Comparison of ENCODE assay signal across 11 mouse cellular contexts in the genomic region with DNA sequence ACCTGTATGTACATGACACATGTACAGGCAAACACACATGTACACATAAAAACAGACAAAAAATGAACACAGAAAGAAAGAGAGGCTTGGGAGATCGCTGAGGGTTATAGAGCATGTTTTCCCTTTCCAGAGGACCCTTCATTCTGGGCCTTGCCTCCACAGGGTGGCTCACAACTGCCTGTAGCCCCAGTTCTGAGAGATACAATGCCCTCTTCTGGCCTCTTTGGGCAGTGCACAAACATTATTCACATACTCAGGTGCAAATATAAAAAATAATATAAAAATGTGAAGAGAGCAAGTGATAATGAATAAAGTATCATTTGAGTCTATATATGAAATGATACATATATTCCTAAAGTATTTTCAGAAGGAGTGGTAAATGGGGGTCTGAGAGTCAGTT. TPM values are rescaled to one million over a fixed set of nuclear protein-coding genes. Genes with fewer than 3 reads are reported as not detected.
DNase-seq lines count a peak whose midpoint lies in the region; ATAC-seq and TF ChIP-seq lines count a peak whose summit lies in the region.
"Had no signal": no experiment of that assay in that cellular context is flagged by ENCODE, and none has a peak within 500 bp of the region (broad histone marks: within the 10 kb centered on the region; RNA-seq: fewer than 3 reads in every experiment).

No protein-coding gene starts in this region.

- no peak overlapping the region for H3K27ac ChIP-seq in gastrocnemius, adult 2 months
- no peak overlapping the region for H3K27ac ChIP-seq in liver, postnatal 0 days (ENCODE audit: low read depth)
- no peak overlapping the region for H3K27ac ChIP-seq in liver, embryonic 12.5 days
- H3K27ac ChIP-seq: embryonic facial prominence, embryonic 12.5 days; limb, embryonic 15.5 days had no signal

- H3K36me3 ChIP-seq in liver, postnatal 0 days (replicated peaks; ENCODE audit: insufficient read depth, low read length) = no peaks in the 10 kb centered on the region
- no peaks in the 10 kb centered on the region for H3K36me3 ChIP-seq in liver, embryonic 12.5 days
- H3K36me3 ChIP-seq in E14TG2a.4 (ENCODE audit: insufficient read depth, low read length) = no peaks in the 10 kb centered on the region
- H3K36me3 ChIP-seq: embryonic facial prominence, embryonic 12.5 days; G1E; limb, embryonic 15.5 days had no signal

- no peak overlapping the region for H3K4me2 ChIP-seq in liver, postnatal 0 days (ENCODE audit: low read depth, low read length)
- H3K4me2 ChIP-seq in liver, embryonic 12.5 days = no peak overlapping the region
- H3K4me2 ChIP-seq: embryonic facial prominence, embryonic 12.5 days; limb, embryonic 15.5 days had no signal

- TF ChIP-seq CTCF in gastrocnemius, adult 2 months (IDR thresholded peaks at IDR 0.05) = peak; percentile 35
- TF ChIP-seq CTCF in liver, postnatal 0 days (IDR thresholded peaks at IDR 0.05; ENCODE audit: low read depth) = peak; percentile 46
- TF ChIP-seq CTCF in E14TG2a.4 (conservative IDR thresholded peaks at IDR 0.05; ENCODE audit: low read length) = peak; percentile 78

- intact Hi-C loops in gastrocnemius, adult 2 months (cut with DNase I) = loop anchor here (5.0 kb wide), 2 partner anchors 98 to 138 kb away; a partner anchor contains a TSS

- TF ChIP-seq EP300 in liver, postnatal 0 days (IDR thresholded peaks at IDR 0.05; ENCODE audit: low read depth) = no peak

- H3K4me1 ChIP-seq in liver, postnatal 0 days (ENCODE audit: insufficient read depth) = no peaks in the 10 kb centered on the region
- H3K4me1 ChIP-seq in liver, embryonic 12.5 days = peaks cover 7% of the 10 kb centered on the region
- H3K4me1 ChIP-seq in E14TG2a.4 (replicated peaks; ENCODE audit: low read depth, low read length) = peaks cover 29% of the 10 kb centered on the region
- H3K4me1 ChIP-seq: embryonic facial prominence, embryonic 12.5 days; limb, embryonic 15.5 days had no signal

- no peak for DNase-seq in gastrocnemius, adult 2 months
- no peak for DNase-seq in gastrocnemius, adult 8-10 months (ENCODE audit: low spot score in 2 of 2)
- DNase-seq in liver, postnatal 0 days = no peak
- no peak for DNase-seq in cerebellum, adult 11 months

- 64% methylated on average over 1 of the region's 1 CpGs for WGBS in liver, postnatal 0 days (ENCODE audit: insufficient replicate concordance)
- 57% methylated on average over 1 of the region's 1 CpGs for WGBS in liver, embryonic 12.5 days (ENCODE audit: insufficient replicate concordance)

- no peak overlapping the region for H3K4me3 ChIP-seq in gastrocnemius, adult 2 months
- no peak overlapping the region for H3K4me3 ChIP-seq in liver, postnatal 0 days (ENCODE audit: low read depth, low read length)
- H3K4me3 ChIP-seq in liver, embryonic 12.5 days = no peak overlapping the region
- H3K4me3 ChIP-seq in E14TG2a.4 (replicated peaks; ENCODE audit: low read length) = no peak overlapping the region
- H3K4me3 ChIP-seq: embryonic facial prominence, embryonic 12.5 days; limb, embryonic 15.5 days had no signal

- H3K27me3 ChIP-seq in liver, postnatal 0 days (ENCODE audit: insufficient read depth, low read length) = no peaks in the 10 kb centered on the region
- H3K27me3 ChIP-seq in liver, embryonic 12.5 days (replicated peaks) = no peaks in the 10 kb centered on the region
- H3K27me3 ChIP-seq in E14TG2a.4 (ENCODE audit: insufficient read depth, low read length) = no peaks in the 10 kb centered on the region
- H3K27me3 ChIP-seq: embryonic facial prominence, embryonic 12.5 days; limb, embryonic 15.5 days had no signal

- no peak overlapping the region for H3K9ac ChIP-seq in liver, postnatal 0 days (replicated peaks)
- no peak overlapping the region for H3K9ac ChIP-seq in liver, embryonic 12.5 days
- H3K9ac ChIP-seq: embryonic facial prominence, embryonic 12.5 days; limb, embryonic 15.5 days had no signal

- no peaks in the 10 kb centered on the region for H3K9me3 ChIP-seq in liver, postnatal 0 days (ENCODE audit: low read length)
- H3K9me3 ChIP-seq in liver, embryonic 12.5 days (replicated peaks) = no peaks in the 10 kb centered on the region
- H3K9me3 ChIP-seq in E14TG2a.4 (ENCODE audit: low read length) = no peaks in the 10 kb centered on the region
- H3K9me3 ChIP-seq: embryonic facial prominence, embryonic 12.5 days; G1E; limb, embryonic 15.5 days had no signal

- ATAC-seq in liver, postnatal 0 days = no peak
- ATAC-seq in liver, embryonic 12.5 days = no peak
- ATAC-seq in granulocyte monocyte progenitor cell, adult 5-6 weeks (replicated peaks; ENCODE audit: poor library complexity, severe bottlenecking) = 0 out of 2 replicates have a peak, but pooled peaks have one; percentile 45
- ATAC-seq in megakaryocyte-erythroid progenitor cell, adult 5-6 weeks (replicated peaks; ENCODE audit: low FRiP score, low TSS enrichment, poor library complexity, severe bottlenecking) = no peak

RNA-seq across cellular contexts. Expression of a gene that starts 6.5 kb away (rescaled TPM):
- total RNA-seq in gastrocnemius, adult 2 months (2021) = 10 to 100 TPM in 1 of 2 experiments, 1 to 10 TPM in 1; 7.9 to 10.3 TPM
- total RNA-seq in gastrocnemius, adult 8-10 months (2022) = 10 to 100 TPM; 10.8 to 14.9 (median 11.9) TPM
- polyA plus RNA-seq in liver, postnatal 0 days (2015; fragmentation: Nextera tagmentation; extraction: Ambion mirVana) = 104 and 109 TPM in 2 replicates
- 269 and 280 TPM in 2 replicates for polyA plus RNA-seq in liver, embryonic 12.5 days (2016; fragmentation: Nextera tagmentation; extraction: Ambion mirVana)
- total RNA-seq in granulocyte monocyte progenitor cell, adult 5-6 weeks (2014; fragmentation: Nextera tagmentation) = 233 and 243 TPM in 2 replicates
- total RNA-seq in granulocyte monocyte progenitor cell, adult 5-6 weeks (2017) = 318 and 327 TPM in 2 replicates
- total RNA-seq in megakaryocyte-erythroid progenitor cell, adult 5-6 weeks (2014; fragmentation: Nextera tagmentation) = 229 and 292 TPM in 2 replicates
- 334 and 389 TPM in 2 replicates for total RNA-seq in megakaryocyte-erythroid progenitor cell, adult 5-6 weeks (2017)

RNA-seq across cellular contexts. Expression of a gene that starts 21.5 kb away (rescaled TPM):
- total RNA-seq in gastrocnemius, adult 2 months (2021) = 10 to 100 TPM; 52.8 to 55.7 TPM
- total RNA-seq in gastrocnemius, adult 8-10 months (2022) = 10 to 100 TPM; 59.2 to 62.4 (median 60.6) TPM
- polyA plus RNA-seq in liver, postnatal 0 days (2015; fragmentation: Nextera tagmentation; extraction: Ambion mirVana) = 27.5 and 28.9 TPM in 2 replicates
- 41.2 and 43.8 TPM in 2 replicates for polyA plus RNA-seq in liver, embryonic 12.5 days (2016; fragmentation: Nextera tagmentation; extraction: Ambion mirVana)
- 24.8 and 45.6 TPM in 2 replicates for total RNA-seq in granulocyte monocyte progenitor cell, adult 5-6 weeks (2014; fragmentation: Nextera tagmentation)
- 55.0 and 56.5 TPM in 2 replicates for total RNA-seq in granulocyte monocyte progenitor cell, adult 5-6 weeks (2017)
- total RNA-seq in megakaryocyte-erythroid progenitor cell, adult 5-6 weeks (2014; fragmentation: Nextera tagmentation) = 12.6 and 17.5 TPM in 2 replicates
- 27.9 and 29.5 TPM in 2 replicates for total RNA-seq in megakaryocyte-erythroid progenitor cell, adult 5-6 weeks (2017)

RNA-seq across cellular contexts. Expression of a gene that starts 39.9 kb away (rescaled TPM):
- 1 to 10 TPM; 1.3 to 1.9 TPM for total RNA-seq in gastrocnemius, adult 2 months (2021)
- 1 to 10 TPM; 1.5 to 3.6 (median 2.6) TPM for total RNA-seq in gastrocnemius, adult 8-10 months (2022)
- 0.61 and 0.84 TPM in 2 replicates for polyA plus RNA-seq in liver, postnatal 0 days (2015; fragmentation: Nextera tagmentation; extraction: Ambion mirVana)
- 1.5 and 2.0 TPM in 2 replicates for polyA plus RNA-seq in liver, embryonic 12.5 days (2016; fragmentation: Nextera tagmentation; extraction: Ambion mirVana)
- 1.6 TPM in 1 of 2 replicates, not detected in the other for total RNA-seq in granulocyte monocyte progenitor cell, adult 5-6 weeks (2014; fragmentation: Nextera tagmentation)
- 0.67 and 1.3 TPM in 2 replicates for total RNA-seq in granulocyte monocyte progenitor cell, adult 5-6 weeks (2017)
- total RNA-seq in megakaryocyte-erythroid progenitor cell, adult 5-6 weeks (2014; fragmentation: Nextera tagmentation) = 1.5 TPM in 1 of 2 replicates, not detected in the other
- total RNA-seq in megakaryocyte-erythroid progenitor cell, adult 5-6 weeks (2017) = 1.1 and 1.9 TPM in 2 replicates
- polyA plus RNA-seq: G1E had no signal

Comparison
In these comparisons a context has a peak if more than half of its experiments do, and no peak if none do; other contexts are left out.
1. RNA of a gene that starts 6.5 kb away (total RNA-seq): 229 to 389 TPM in megakaryocyte-erythroid progenitor cell, adult 5-6 weeks and 233 to 327 TPM in granulocyte monocyte progenitor cell, adult 5-6 weeks; 10.8 to 14.9 TPM in gastrocnemius, adult 8-10 months and 7.9 to 10.3 TPM in gastrocnemius, adult 2 months; every median in the first group is over 10 times any median in the second.
2. Peak in every context shown above with its lines, with median percentiles within 50 percentile points of each other: CTCF ChIP-seq.